Mouse (Mus musculus): ENCODE data around the gene Olfr1366. TPM values are rescaled to one million over a fixed set of nuclear protein-coding genes. Genes with fewer than 3 reads are reported as not detected.

Gene Olfr1366
- polyA plus RNA-seq (2017; shearing (Covaris generic)), result not detected

GRCm38 (mm10) chr13:21542708-21543107, at the start of gene Olfr1366:
Gene Olfr1366 (minus strand): TSS chr13:21542808.

GRCm38 (mm10) chr13:21581659-21582058, 39.1 kb upstream of the Olfr1366 start, which contains the start of gene Olfr1364:
Gene Olfr1364 (minus strand): TSS chr13:21581759.

GRCm38 (mm10) chr13:21559793-21560192, 17.2 kb upstream of the Olfr1366 start, which contains the start of gene Olfr1535:
Gene Olfr1535 (minus strand): TSS chr13:21559893.

GRCm38 (mm10) chr13:21530781-21531201, 11.8 kb downstream of the Olfr1366 start, which contains the start of gene Zkscan8:
Gene Zkscan8 (minus strand): TSS chr13:21531120.

GRCm38 (mm10) chr13:21501182-21501581, 41.4 kb downstream of the Olfr1366 start, which contains the start of gene Gm11273:
Gene Gm11273 (minus strand): TSS chr13:21501418.

GRCm38 (mm10) chr13:21495080-21495479, 47.5 kb downstream of the Olfr1366 start, which contains the start of gene AK157302:
Gene AK157302 (plus strand): TSS chr13:21495223.

Other genes with a start within 250 kb of the Olfr1366 start
- not detected for gene Gpx6, start 230.7 kb downstream of the Olfr1366 start, polyA plus RNA-seq (2017; shearing (Covaris generic))
- gene Olfr1367, start 195.9 kb downstream of the Olfr1366 start, polyA plus RNA-seq (2017; shearing (Covaris generic)), result not detected
- 12.6 TPM for gene Zscan12, start 180.0 kb downstream of the Olfr1366 start, polyA plus RNA-seq (2017; shearing (Covaris generic))
- 77.3 TPM for gene Zkscan3, start 140.1 kb downstream of the Olfr1366 start, polyA plus RNA-seq (2017; shearing (Covaris generic))
- 0.72 TPM for gene Pgbd1, start 101.8 kb downstream of the Olfr1366 start, polyA plus RNA-seq (2017; shearing (Covaris generic))
- 10.4 TPM for gene Zscan26, start 89.1 kb downstream of the Olfr1366 start, polyA plus RNA-seq (2017; shearing (Covaris generic))
- gene Nkapl, start 74.3 kb downstream of the Olfr1366 start, polyA plus RNA-seq (2017; shearing (Covaris generic)), result not detected
- gene Zkscan4, start 63.9 kb downstream of the Olfr1366 start, polyA plus RNA-seq (2017; shearing (Covaris generic)), result not detected
- not detected for gene Gm10065, start 63.4 kb downstream of the Olfr1366 start, polyA plus RNA-seq (2017; shearing (Covaris generic))
- not detected for gene AK157302, start 47.6 kb downstream of the Olfr1366 start, polyA plus RNA-seq (2017; shearing (Covaris generic))
- gene Gm11273, start 41.4 kb downstream of the Olfr1366 start, polyA plus RNA-seq (2017; shearing (Covaris generic)), result 14.1 TPM
- 9.4 TPM for gene Zkscan8, start 11.7 kb downstream of the Olfr1366 start, polyA plus RNA-seq (2017; shearing (Covaris generic))
- not detected for gene Olfr1535, start 17.1 kb upstream of the Olfr1366 start, polyA plus RNA-seq (2017; shearing (Covaris generic))
- not detected for gene Olfr1364, start 39.0 kb upstream of the Olfr1366 start, polyA plus RNA-seq (2017; shearing (Covaris generic))
- gene Olfr1362, start 71.2 kb upstream of the Olfr1366 start, polyA plus RNA-seq (2017; shearing (Covaris generic)), result not detected
- gene Olfr11, start 99.7 kb upstream of the Olfr1366 start, polyA plus RNA-seq (2017; shearing (Covaris generic)), result not detected
- gene Olfr1361, start 120.6 kb upstream of the Olfr1366 start, polyA plus RNA-seq (2017; shearing (Covaris generic)), result not detected
- not detected for gene Olfr1360, start 134.6 kb upstream of the Olfr1366 start, polyA plus RNA-seq (2017; shearing (Covaris generic))
- not detected for gene Olfr1359, start 155.3 kb upstream of the Olfr1366 start, polyA plus RNA-seq (2017; shearing (Covaris generic))
- not detected for gene Hist1h2bl, start 173.3 kb upstream of the Olfr1366 start, polyA plus RNA-seq (2017; shearing (Covaris generic))
- gene Hist1h2ai, start 173.6 kb upstream of the Olfr1366 start, polyA plus RNA-seq (2017; shearing (Covaris generic)), result not detected
- not detected for gene Hist1h3h, start 174.9 kb upstream of the Olfr1366 start, polyA plus RNA-seq (2017; shearing (Covaris generic))
- gene Hist1h2bm, start 179.2 kb upstream of the Olfr1366 start, polyA plus RNA-seq (2017; shearing (Covaris generic)), result 0.72 TPM
- 0.42 TPM for gene Hist1h4j, start 192.3 kb upstream of the Olfr1366 start, polyA plus RNA-seq (2017; shearing (Covaris generic))
- 15.6 TPM for gene Hist1h4k, start 207.7 kb upstream of the Olfr1366 start, polyA plus RNA-seq (2017; shearing (Covaris generic))
- gene Hist1h2ak, start 211.0 kb upstream of the Olfr1366 start, polyA plus RNA-seq (2017; shearing (Covaris generic)), result 2.0 TPM
- 2.6 TPM for gene Hist1h2bn, start 211.3 kb upstream of the Olfr1366 start, polyA plus RNA-seq (2017; shearing (Covaris generic))
- 10.2 TPM for gene Hist1h1b, start 237.8 kb upstream of the Olfr1366 start, polyA plus RNA-seq (2017; shearing (Covaris generic))
- not detected for gene Hist1h3i, start 240.6 kb upstream of the Olfr1366 start, polyA plus RNA-seq (2017; shearing (Covaris generic))
- gene Hist1h2an, start 244.4 kb upstream of the Olfr1366 start, polyA plus RNA-seq (2017; shearing (Covaris generic)), result not detected
- 1.8 TPM for gene Hist1h2bp, start 244.7 kb upstream of the Olfr1366 start, polyA plus RNA-seq (2017; shearing (Covaris generic))